Mouse (Mus musculus) midbrain, embryonic 12.5 days (tissue): ENCODE results near the gene Erg. TPM values are rescaled to one million over a fixed set of nuclear protein-coding genes. Genes with fewer than 3 reads are reported as not detected.

Experiments used
- ATAC-seq: fragments of 200-750 bp; cut with Nextera tagmentation; 2 replicates; pipeline ENCODE4 v1.8.0; 2017; ENCODE audit warnings: low read depth, moderate TSS enrichment, moderate library complexity; ENCODE audit not compliant: low FRiP score
- H3K27ac ChIP-seq: fragments of 300-500 bp; sonication (generic); replicated peaks from 2 replicates; pipeline ENCODE4 v1.5.1; 2016; ENCODE audit warnings: mild to moderate bottlenecking
- H3K27me3 ChIP-seq: fragments of 300-500 bp; sonication (generic); 2 replicates; pipeline ENCODE4 v1.6.1; 2016; ENCODE audit warnings: mild to moderate bottlenecking
- H3K36me3 ChIP-seq: fragments of 300-500 bp; sonication (generic); 2 replicates; pipeline ENCODE4 v1.6.1; 2016
- H3K4me1 ChIP-seq: fragments of 300-500 bp; sonication (generic); 2 replicates; pipeline ENCODE4 v1.6.1; 2016
- H3K4me2 ChIP-seq: fragments of 300-500 bp; sonication (generic); replicated peaks from 2 replicates; pipeline ENCODE4 v1.6.1; 2016; ENCODE audit warnings: mild to moderate bottlenecking, moderate library complexity
- H3K4me3 ChIP-seq: fragments of 300-500 bp; sonication (generic); 2 replicates; pipeline ENCODE4 v1.5.1; 2016; ENCODE audit warnings: mild to moderate bottlenecking
- H3K9ac ChIP-seq: fragments of 300-500 bp; sonication (generic); replicated peaks from 2 replicates; pipeline ENCODE4 v1.6.1; 2016; ENCODE audit warnings: mild to moderate bottlenecking, moderate library complexity
- H3K9me3 ChIP-seq: fragments of 300-500 bp; sonication (generic); 2 replicates; pipeline ENCODE4 v1.6.1; 2016; ENCODE audit warnings: mild to moderate bottlenecking
- WGBS: fragments of 180-500 bp; shearing (Covaris S2); methylation state at CpG from one replicate; pipeline ENCODE4 v1.1.7; 2016; 5-methylcytosine and 5-hydroxymethylcytosine counted together
- polyA plus RNA-seq: library from polyadenylated mRNA; unstranded; fragments of >200 nt; fragmentation: Nextera tagmentation; extraction: Ambion mirVana; gene quantifications from 2 replicates; pipeline ENCODE4 v1.2.1, GENCODE M21; 2016

Erg gene
- polyA plus RNA-seq, 1 experiment from 2014 or later: 4.3 TPM

- Histone ChIP-seq H3K36me3 (no peaks in the 10 kb centered on the region), H3K27ac (no peak overlapping the region), H3K4me2 (no peak overlapping the region), H3K9me3 (no peaks in the 10 kb centered on the region), H3K27me3 (no peaks in the 10 kb centered on the region), H3K9ac (no peak overlapping the region), H3K4me3 (no peak overlapping the region), H3K4me1 (no peaks in the 10 kb centered on the region)
- ATAC-seq: no peak
- 93% methylated on average over 8 of the region's 8 CpGs for WGBS
Measured at GRCm38 (mm10) chr16:95452411-95452810, 134.0 kb downstream of the Erg start.

- H3K9ac ChIP-seq: no peak overlapping the region
- no peak for ATAC-seq
- H3K4me1 ChIP-seq: no peaks in the 10 kb centered on the region
- H3K36me3 ChIP-seq: no peaks in the 10 kb centered on the region
- H3K4me3 ChIP-seq: no peak overlapping the region
- H3K4me2 ChIP-seq: no peak overlapping the region
- H3K27me3 ChIP-seq: no peaks in the 10 kb centered on the region
- WGBS: 83% methylated on average over 5 of the region's 5 CpGs
- no peak overlapping the region for H3K27ac ChIP-seq
- no peaks in the 10 kb centered on the region for H3K9me3 ChIP-seq
Measured at GRCm38 (mm10) chr16:95449361-95449725, 137.1 kb downstream of the Erg start.

- no peak overlapping the region for H3K4me2 ChIP-seq
- no peaks in the 10 kb centered on the region for H3K9me3 ChIP-seq
- no peak overlapping the region for H3K9ac ChIP-seq
- H3K36me3 ChIP-seq: no peaks in the 10 kb centered on the region
- ATAC-seq: no peak
- H3K27me3 ChIP-seq: no peaks in the 10 kb centered on the region
- H3K4me3 ChIP-seq: no peak overlapping the region
- 73% methylated on average over 9 of the region's 9 CpGs for WGBS
- no peak overlapping the region for H3K27ac ChIP-seq
- H3K4me1 ChIP-seq: no peaks in the 10 kb centered on the region
Measured at GRCm38 (mm10) chr16:95448643-95449360, 137.6 kb downstream of the Erg start.

- Histone ChIP-seq H3K9ac (no peak overlapping the region), H3K27ac (no peak overlapping the region), H3K27me3 (no peaks in the 10 kb centered on the region), H3K9me3 (no peaks in the 10 kb centered on the region), H3K36me3 (no peaks in the 10 kb centered on the region), H3K4me2 (no peak overlapping the region), H3K4me1 (no peaks in the 10 kb centered on the region), H3K4me3 (no peak overlapping the region)
- WGBS: 85% methylated on average over 4 of the region's 4 CpGs
- ATAC-seq: no peak
Measured at GRCm38 (mm10) chr16:95447896-95448295, 138.5 kb downstream of the Erg start.

DNA sequence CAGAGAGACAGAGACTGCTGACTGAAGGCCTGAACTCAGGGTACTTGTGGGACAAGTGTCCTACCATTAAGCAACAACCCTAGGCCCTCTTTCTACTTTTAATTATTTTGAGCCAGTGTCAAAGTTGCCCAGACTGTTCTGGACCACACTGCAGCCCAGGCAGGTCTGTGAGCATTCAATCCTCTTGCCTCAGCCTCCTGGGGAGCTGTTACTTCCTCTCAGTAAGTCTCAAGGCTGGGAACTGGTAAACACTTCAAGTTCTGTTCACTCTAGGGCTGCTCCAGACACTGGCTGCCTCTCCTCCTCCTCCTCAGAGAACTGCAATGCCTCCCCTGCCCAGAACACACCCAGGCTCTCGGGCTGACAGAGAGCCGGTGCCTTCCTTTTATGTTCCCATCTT is 140.0 kb downstream of the Erg start:
- Histone ChIP-seq H3K27me3 (no peaks in the 10 kb centered on the region), H3K4me2 (no peak overlapping the region), H3K4me3 (no peak overlapping the region), H3K9ac (no peak overlapping the region), H3K27ac (no peak overlapping the region), H3K36me3 (no peaks in the 10 kb centered on the region), H3K9me3 (no peaks in the 10 kb centered on the region), H3K4me1 (no peaks in the 10 kb centered on the region)
- 88% methylated on average over 2 of the region's 2 CpGs for WGBS
- no peak for ATAC-seq

GRCm38 (mm10) chr16:95442023-95442422 is 144.4 kb downstream of the Erg start:
- no peaks in the 10 kb centered on the region for H3K4me1 ChIP-seq
- H3K36me3 ChIP-seq: no peaks in the 10 kb centered on the region
- H3K27ac ChIP-seq: no peak overlapping the region
- no peak overlapping the region for H3K4me3 ChIP-seq
- no peak overlapping the region for H3K4me2 ChIP-seq
- no peaks in the 10 kb centered on the region for H3K9me3 ChIP-seq
- H3K27me3 ChIP-seq: no peaks in the 10 kb centered on the region
- WGBS: 80% methylated on average over 4 of the region's 4 CpGs
- ATAC-seq: no peak
- H3K9ac ChIP-seq: no peak overlapping the region

DNA sequence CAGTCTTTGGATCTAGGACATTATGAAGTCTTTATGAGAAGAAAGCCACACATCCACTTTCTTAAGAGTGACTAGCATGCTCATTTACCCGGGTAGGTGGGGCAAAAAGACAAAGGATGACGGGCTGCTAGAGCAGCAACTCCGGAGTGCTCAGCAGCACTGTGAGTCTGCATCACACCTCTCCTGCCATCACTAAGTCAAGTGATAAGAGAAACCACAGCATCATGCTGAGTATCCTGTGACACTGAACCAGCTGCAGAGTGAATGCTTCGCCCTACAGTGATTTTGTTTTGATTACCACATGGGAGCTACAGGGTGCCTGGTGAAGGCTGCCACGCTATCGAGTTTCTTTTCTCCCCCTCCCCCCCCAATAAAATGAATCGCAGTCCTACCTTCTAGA is 145.2 kb downstream of the Erg start:
- H3K9me3 ChIP-seq: no peaks in the 10 kb centered on the region
- WGBS: 74% methylated on average over 7 of the region's 7 CpGs
- H3K9ac ChIP-seq: no peak overlapping the region
- ATAC-seq: no peak
- H3K27ac ChIP-seq: no peak overlapping the region
- H3K27me3 ChIP-seq: no peaks in the 10 kb centered on the region
- H3K4me2 ChIP-seq: no peak overlapping the region
- H3K36me3 ChIP-seq: no peaks in the 10 kb centered on the region
- no peak overlapping the region for H3K4me3 ChIP-seq
- no peaks in the 10 kb centered on the region for H3K4me1 ChIP-seq

GRCm38 (mm10) chr16:95440334-95440733 is 146.1 kb downstream of the Erg start:
- ATAC-seq: no peak
- Histone ChIP-seq H3K9me3 (no peaks in the 10 kb centered on the region), H3K27ac (no peak overlapping the region), H3K9ac (no peak overlapping the region), H3K4me3 (no peak overlapping the region), H3K27me3 (no peaks in the 10 kb centered on the region), H3K4me1 (no peaks in the 10 kb centered on the region), H3K36me3 (no peaks in the 10 kb centered on the region), H3K4me2 (no peak overlapping the region)
- 83% methylated on average over 7 of the region's 7 CpGs for WGBS

- Histone ChIP-seq H3K27ac (no peak overlapping the region), H3K4me3 (no peak overlapping the region), H3K27me3 (no peaks in the 10 kb centered on the region), H3K4me1 (no peaks in the 10 kb centered on the region), H3K9me3 (no peaks in the 10 kb centered on the region), H3K9ac (no peak overlapping the region), H3K4me2 (no peak overlapping the region), H3K36me3 (no peaks in the 10 kb centered on the region)
- ATAC-seq: no peak
- 73% methylated on average over 8 of the region's 8 CpGs for WGBS
Measured at GRCm38 (mm10) chr16:95439794-95440193, 146.6 kb downstream of the Erg start.

DNA sequence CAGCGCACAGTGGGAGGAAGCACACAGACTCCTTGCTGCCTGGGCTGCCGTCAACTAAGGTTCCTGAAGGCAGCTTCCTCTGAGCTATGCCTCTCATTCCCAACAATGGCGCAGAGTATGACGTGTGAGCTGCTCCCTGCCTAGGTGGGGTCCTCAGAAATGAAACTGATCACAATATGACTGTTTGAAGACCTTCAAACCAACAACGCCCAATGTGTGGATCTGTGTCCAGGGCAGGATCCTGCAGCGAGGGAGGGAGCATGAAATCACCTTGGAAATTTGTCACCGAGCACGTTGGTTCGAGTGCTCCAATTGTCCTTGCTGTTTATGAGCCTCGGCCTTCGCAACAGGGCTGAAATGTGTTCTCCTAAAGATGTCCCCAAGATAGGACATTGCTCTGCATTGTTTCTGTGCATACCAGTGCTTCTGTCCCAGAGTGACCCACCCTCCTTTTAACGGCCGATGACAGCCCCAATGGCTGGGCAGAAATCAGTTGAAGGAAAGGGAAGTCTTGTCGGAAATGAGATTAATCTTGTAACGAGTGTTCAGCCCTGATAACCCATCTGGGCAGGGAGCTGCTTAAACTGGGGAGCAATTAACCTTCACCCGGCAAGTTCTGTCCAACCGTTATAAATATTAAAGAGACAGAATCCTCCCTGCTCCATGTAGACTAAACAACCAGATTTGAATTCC is 147.4 kb downstream of the Erg start:
- Histone ChIP-seq H3K36me3 (no peaks in the 10 kb centered on the region), H3K9me3 (no peaks in the 10 kb centered on the region), H3K4me1 (no peaks in the 10 kb centered on the region), H3K4me2 (no peak overlapping the region), H3K27me3 (no peaks in the 10 kb centered on the region), H3K4me3 (no peak overlapping the region), H3K27ac (no peak overlapping the region), H3K9ac (no peak overlapping the region)
- WGBS: 81% methylated on average over 17 of the region's 17 CpGs
- no peak for ATAC-seq

DNA sequence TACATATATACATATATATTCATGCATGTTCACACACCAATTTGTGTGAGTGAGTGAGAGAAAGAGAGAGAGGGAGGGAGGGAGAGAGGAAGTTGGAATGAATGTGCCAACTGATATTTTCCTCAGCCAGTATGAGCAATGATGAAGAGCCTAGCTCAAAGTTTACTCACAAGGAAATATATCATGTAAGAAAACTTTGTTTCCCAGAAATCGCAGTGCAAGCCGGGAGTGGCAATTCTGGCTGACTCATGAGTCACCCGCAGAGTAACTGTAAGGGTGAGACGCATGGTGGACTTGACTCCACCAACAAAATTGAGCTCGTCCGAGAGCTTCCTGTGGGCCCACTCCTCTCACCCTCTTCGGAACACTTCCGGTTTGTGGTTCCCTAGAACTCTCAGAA is 149.8 kb downstream of the Erg start:
- ATAC-seq: no peak
- Histone ChIP-seq H3K27ac (no peak overlapping the region), H3K9ac (no peak overlapping the region), H3K4me3 (no peak overlapping the region), H3K9me3 (no peaks in the 10 kb centered on the region), H3K27me3 (no peaks in the 10 kb centered on the region), H3K4me1 (no peaks in the 10 kb centered on the region), H3K36me3 (no peaks in the 10 kb centered on the region), H3K4me2 (no peak overlapping the region)
- 93% methylated on average over 8 of the region's 8 CpGs for WGBS

- Histone ChIP-seq H3K36me3 (no peaks in the 10 kb centered on the region), H3K4me1 (no peaks in the 10 kb centered on the region), H3K4me3 (no peak overlapping the region), H3K4me2 (no peak overlapping the region), H3K27ac (no peak overlapping the region), H3K9ac (no peak overlapping the region), H3K27me3 (no peaks in the 10 kb centered on the region), H3K9me3 (no peaks in the 10 kb centered on the region)
- 73% methylated on average over 4 of the region's 4 CpGs for WGBS
- ATAC-seq: no peak
Measured at GRCm38 (mm10) chr16:95436051-95436450, 150.3 kb downstream of the Erg start.

DNA sequence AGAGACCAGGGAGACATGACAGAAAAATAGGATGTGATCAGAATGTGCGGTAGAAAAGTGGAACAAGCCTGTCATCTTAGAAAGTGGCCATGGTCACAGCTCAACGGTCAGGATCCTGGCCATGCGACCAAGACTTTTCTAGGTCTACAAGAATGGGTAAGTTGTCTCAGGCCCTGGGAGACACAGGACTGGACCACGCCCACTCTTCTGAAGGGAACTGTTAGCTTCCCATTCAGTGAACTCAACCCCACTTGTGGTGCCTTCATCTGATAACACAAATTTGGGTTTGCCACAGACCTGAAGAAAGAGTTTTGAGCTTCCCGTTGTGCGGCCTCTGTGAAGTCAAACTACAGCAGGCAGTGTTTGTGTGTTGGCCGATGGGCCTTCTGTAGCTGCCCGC is 152.0 kb downstream of the Erg start:
- Histone ChIP-seq H3K9ac (no peak overlapping the region), H3K4me1 (no peaks in the 10 kb centered on the region), H3K4me3 (no peak overlapping the region), H3K27ac (no peak overlapping the region), H3K36me3 (no peaks in the 10 kb centered on the region), H3K27me3 (no peaks in the 10 kb centered on the region), H3K4me2 (no peak overlapping the region), H3K9me3 (no peaks in the 10 kb centered on the region)
- no peak for ATAC-seq
- 94% methylated on average over 8 of the region's 8 CpGs for WGBS
